Mouse (Mus musculus): ENCODE results near the gene Hes6.

- TF ChIP-seq POLR2A (IDR thresholded peaks at IDR 0.05; ENCODE audit: borderline replicate concordance, insufficient read depth, low read length): no peak
- TF ChIP-seq CTCF (IDR thresholded peaks at IDR 0.05; ENCODE audit: borderline replicate concordance, insufficient read depth, low read depth, low read length): no peak
These were observed 40.1 kb upstream of the Hes6 start for GRCm38 (mm10) chr1:91453932-91454331.

All from cerebellum, adult 2 months (tissue).